Mouse (Mus musculus) myocyte (in vitro differentiated cells): ENCODE results near the gene Scn10a. TPM values are rescaled to one million over a fixed set of nuclear protein-coding genes. Genes with fewer than 3 reads are reported as not detected.

ENCODE experiments used
- H3K27me3 ChIP-seq: one replicate; pipeline ENCODE4 v1.6.1; 2011; ENCODE audit not compliant: control insufficient read depth, insufficient read depth, insufficient read length
- H3K36me3 ChIP-seq: one replicate; pipeline ENCODE4 v1.6.1; 2011; ENCODE audit not compliant: control insufficient read depth, insufficient read depth
- H3K4me2 ChIP-seq: one replicate; pipeline ENCODE4 v1.6.1; 2011; ENCODE audit warnings: low read depth, control low read depth
- H3K4me3 ChIP-seq: one replicate; pipeline ENCODE4 v1.5.1; 2011; ENCODE audit warnings: mild to moderate bottlenecking, control low read depth, moderate library complexity
- H3K79me2 ChIP-seq: one replicate; pipeline ENCODE4 v1.6.1; 2011; ENCODE audit not compliant: control insufficient read depth, insufficient read depth
- H3ac ChIP-seq: one replicate; pipeline ENCODE4 v1.6.1; 2011; ENCODE audit not compliant: control insufficient read depth, insufficient read length
- CEBPB ChIP-seq: IDR thresholded peaks from 2 replicates; pipeline ENCODE4 v1.6.1; 2011; ENCODE audit warnings: mild to moderate bottlenecking, moderate library complexity; ENCODE audit not compliant: poor library complexity, insufficient read depth, severe bottlenecking
- E2F4 ChIP-seq: IDR thresholded peaks from one replicate; pipeline ENCODE4 v1.6.1; 2011; ENCODE audit warnings: mild to moderate bottlenecking, control low read depth, moderate library complexity; ENCODE audit not compliant: insufficient read depth
- MAX ChIP-seq: IDR thresholded peaks from one replicate; pipeline ENCODE4 v1.6.1; 2011; ENCODE audit warnings: low read depth, mild to moderate bottlenecking, control low read depth
- MYOD1 ChIP-seq, 3 experiments: IDR thresholded peaks; one replicate each; pipeline ENCODE4 v1.6.1; 2011; ENCODE audit warnings: control low read depth in 2 of 3, low read depth in 2 of 3, mild to moderate bottlenecking in 2 of 3, moderate library complexity in 1 of 3; ENCODE audit not compliant: insufficient read length in 2 of 3, control insufficient read depth in 1 of 3
- MYOG ChIP-seq, 3 experiments: IDR thresholded peaks; one replicate each; pipeline ENCODE4 v1.6.1; 2011; ENCODE audit warnings: control low read depth in 2 of 3, low read depth in 2 of 3, mild to moderate bottlenecking in 2 of 3; ENCODE audit not compliant: insufficient read length in 2 of 3, control insufficient read depth in 1 of 3, insufficient read depth in 1 of 3
- POLR2A ChIP-seq: IDR thresholded peaks from one replicate; pipeline ENCODE4 v1.6.1; 2011; ENCODE audit warnings: low read depth, mild to moderate bottlenecking, control low read depth, moderate library complexity; ENCODE audit not compliant: insufficient read length
- POLR2AphosphoS2 ChIP-seq: IDR thresholded peaks from one replicate; pipeline ENCODE4 v1.6.1; 2011; ENCODE audit warnings: low read depth, control low read depth; ENCODE audit not compliant: insufficient read length
- REST ChIP-seq: IDR thresholded peaks from one replicate; pipeline ENCODE4 v1.6.1; 2011; ENCODE audit warnings: mild to moderate bottlenecking, control low read depth, moderate library complexity; ENCODE audit not compliant: insufficient read depth, insufficient read length
- SRF ChIP-seq: IDR thresholded peaks from one replicate; pipeline ENCODE4 v1.6.1; 2011; ENCODE audit warnings: low read depth; ENCODE audit not compliant: control insufficient read depth, insufficient read length
- TCF12 ChIP-seq: IDR thresholded peaks from one replicate; pipeline ENCODE4 v1.6.1; 2011; ENCODE audit warnings: mild to moderate bottlenecking, control low read depth; ENCODE audit not compliant: poor library complexity, insufficient read depth, severe bottlenecking
- TCF3 ChIP-seq: IDR thresholded peaks from one replicate; pipeline ENCODE4 v1.6.1; 2011; ENCODE audit warnings: low read depth, control low read depth; ENCODE audit not compliant: insufficient read length
- USF1 ChIP-seq: IDR thresholded peaks from one replicate; pipeline ENCODE4 v1.6.1; 2011; ENCODE audit warnings: low read depth, mild to moderate bottlenecking, control low read depth, moderate library complexity
- polyA plus RNA-seq: library from polyadenylated mRNA; unstranded; fragments of >200 nt; fragmentation: generic; extraction: Trizol; gene quantifications from one replicate; pipeline ENCODE4 v1.2.1, GENCODE M21; 2012; ENCODE audit warnings: missing spikeins

Scn10a gene
- polyA plus RNA-seq, 1 experiment = 1.6 TPM

DNA sequence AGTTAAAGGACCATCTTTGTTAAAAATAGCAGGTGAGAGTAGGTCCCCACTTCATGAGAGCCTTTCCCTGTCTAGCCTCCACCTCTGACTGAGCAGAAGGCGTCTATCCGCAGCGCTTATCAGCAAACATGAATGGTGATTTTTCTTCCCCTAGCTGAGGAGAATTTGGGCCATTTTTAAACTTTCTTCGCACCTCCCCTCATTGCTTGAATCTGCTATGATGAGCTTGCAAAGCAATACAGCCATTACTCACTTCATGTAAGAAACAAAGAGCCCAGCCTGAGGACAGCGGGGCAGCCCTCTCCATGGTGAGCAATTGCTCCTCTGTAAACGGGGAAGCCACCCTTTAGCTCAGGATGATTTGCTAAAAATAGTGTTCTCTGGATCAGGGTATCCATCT lies 154.3 kb downstream of the Scn10a start:
- Histone ChIP-seq H3ac (no peak overlapping the region), H3K4me2 (no peak overlapping the region), H3K27me3 (no peaks in the 10 kb centered on the region), H3K4me3 (no peak overlapping the region), H3K79me2 (peaks cover under 1% of the 10 kb centered on the region), H3K36me3 (peaks cover 3% of the 10 kb centered on the region)
- TF ChIP-seq USF1 = no peak
- TF ChIP-seq CEBPB = no peak
- no peak for TF ChIP-seq POLR2A

- peak overlapping the region; percentile 61 for H3K4me2 ChIP-seq
These were observed 155.5 kb downstream of the Scn10a start for GRCm38 (mm10) chr9:119563617-119564016.

DNA sequence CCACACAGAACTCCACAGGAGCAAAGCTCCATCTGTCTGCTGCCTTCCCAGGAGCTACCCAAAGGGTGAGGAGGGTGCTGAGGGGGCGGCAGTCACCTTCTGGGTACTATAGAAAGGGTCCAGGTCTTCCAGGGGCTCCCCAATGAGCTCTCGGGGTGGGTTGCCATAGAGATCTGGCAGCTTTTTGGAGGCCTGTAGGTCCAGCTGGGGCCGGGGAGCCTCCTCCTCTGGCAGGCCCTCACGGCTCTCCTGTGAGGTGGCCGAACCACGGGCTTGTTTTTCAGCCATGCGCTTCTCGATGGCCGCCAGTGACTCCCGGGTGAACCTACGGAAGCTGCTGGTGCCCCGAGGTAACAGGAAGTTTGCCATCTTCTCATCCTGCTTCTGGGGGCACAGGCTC lies 156.9 kb downstream of the Scn10a start:
- H3K36me3 ChIP-seq = peaks cover 3% of the 10 kb centered on the region
- H3K4me3 ChIP-seq = no peak overlapping the region
- H3K4me2 ChIP-seq = peak overlapping the region; percentile 61
- H3K27me3 ChIP-seq = no peaks in the 10 kb centered on the region
- TF ChIP-seq POLR2AphosphoS2 (no peak), MYOG (IDR thresholded peaks at IDR 0.05; ENCODE audit: control insufficient read depth in 1 of 3, insufficient read depth in 1 of 3, insufficient read length in 2 of 3, low read depth in 2 of 3) (no peak), POLR2A (no peak), CEBPB (no peak), REST (no peak), TCF3 (no peak)
- H3K79me2 ChIP-seq = no peaks in the 10 kb centered on the region
- no peak overlapping the region for H3ac ChIP-seq

More at GRCm38 (mm10) chr9:119563617-119564016, 155.5 kb downstream of the Scn10a start:
- Histone ChIP-seq H3ac (no peak overlapping the region), H3K27me3 (no peaks in the 10 kb centered on the region), H3K4me3 (no peak overlapping the region), H3K36me3 (peaks cover 3% of the 10 kb centered on the region), H3K79me2 (no peaks in the 10 kb centered on the region)
- TF ChIP-seq E2F4 = no peak
- no peak for TF ChIP-seq USF1
- no peak for TF ChIP-seq CEBPB
- TF ChIP-seq MAX = no peak
- TF ChIP-seq SRF = peak; percentile 50
- no peak for TF ChIP-seq REST
- peak; percentile 49 to 93 (median 89) for TF ChIP-seq MYOD1 (IDR thresholded peaks at IDR 0.05; ENCODE audit: control insufficient read depth in 1 of 3, insufficient read length in 2 of 3, low read depth in 2 of 3)
- peak; percentile 80 for TF ChIP-seq TCF3
- TF ChIP-seq MYOG (IDR thresholded peaks at IDR 0.05; ENCODE audit: control insufficient read depth in 1 of 3, insufficient read depth in 1 of 3, insufficient read length in 2 of 3, low read depth in 2 of 3) = peak in 2 of 3 experiments; percentile 64 to 90
- no peak for TF ChIP-seq POLR2A
- TF ChIP-seq TCF12 = peak; percentile 41

GRCm38 (mm10) chr9:119561746-119562145 lies 157.4 kb downstream of the Scn10a start:
- Histone ChIP-seq H3K27me3 (no peaks in the 10 kb centered on the region), H3K36me3 (peaks cover 3% of the 10 kb centered on the region), H3ac (no peak overlapping the region), H3K4me3 (no peak overlapping the region), H3K79me2 (no peaks in the 10 kb centered on the region), H3K4me2 (peak overlapping the region; percentile 61)
- no peak for TF ChIP-seq MAX
- peak in 2 of 3 experiments; percentile 29 to 90 for TF ChIP-seq MYOG (IDR thresholded peaks at IDR 0.05; ENCODE audit: control insufficient read depth in 1 of 3, insufficient read depth in 1 of 3, insufficient read length in 2 of 3, low read depth in 2 of 3)
- TF ChIP-seq USF1 = peak; percentile 55
- TF ChIP-seq MYOD1 (IDR thresholded peaks at IDR 0.05; ENCODE audit: control insufficient read depth in 1 of 3, insufficient read length in 2 of 3, low read depth in 2 of 3) = peak in 2 of 3 experiments; percentile 63 to 78
- TF ChIP-seq TCF12 = peak; percentile 55

DNA sequence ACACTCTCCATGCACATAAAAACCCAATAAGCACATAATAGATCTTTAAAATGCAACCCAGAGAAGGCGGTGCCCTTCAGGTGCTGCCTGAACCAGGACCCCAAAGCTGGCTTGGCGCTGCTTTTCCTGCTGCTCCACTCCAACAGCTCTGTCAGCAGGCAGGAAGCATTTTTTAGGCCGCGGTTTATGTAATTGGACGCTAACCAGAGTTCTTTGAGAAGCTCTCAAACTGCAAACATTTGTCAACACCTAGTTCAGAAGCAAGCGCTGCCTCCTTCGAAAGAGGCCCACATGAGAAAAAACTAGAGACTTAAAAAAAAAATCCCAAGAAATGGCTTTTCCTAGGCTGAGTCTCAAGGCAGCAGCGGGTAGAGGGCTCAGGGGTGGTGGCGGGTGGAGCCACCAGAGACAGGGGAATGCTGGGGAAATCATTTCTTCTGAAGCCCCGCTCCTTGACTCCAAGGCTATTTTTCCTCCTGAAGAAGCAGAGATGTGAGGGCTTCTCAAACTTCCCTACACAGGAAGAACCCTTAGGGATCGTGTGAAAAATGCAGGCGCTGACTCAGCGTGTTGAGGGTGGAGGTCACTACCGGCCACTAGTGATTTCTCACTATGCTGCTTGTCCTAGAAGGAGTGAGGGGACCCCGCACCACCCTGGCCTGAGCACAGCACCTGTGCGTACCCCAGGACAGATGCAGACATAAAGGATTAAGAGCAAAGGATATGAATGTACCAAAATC lies 159.4 kb downstream of the Scn10a start:
- no peak for TF ChIP-seq TCF12
- no peak for TF ChIP-seq SRF
- TF ChIP-seq REST = no peak
- no peak for TF ChIP-seq MYOD1 (IDR thresholded peaks at IDR 0.05; ENCODE audit: control insufficient read depth in 1 of 3, insufficient read length in 2 of 3, low read depth in 2 of 3)
- no peak for TF ChIP-seq CEBPB
- no peak for TF ChIP-seq TCF3
- no peak for TF ChIP-seq MAX
- no peak for TF ChIP-seq USF1
- no peak for TF ChIP-seq MYOG (IDR thresholded peaks at IDR 0.05; ENCODE audit: control insufficient read depth in 1 of 3, insufficient read depth in 1 of 3, insufficient read length in 2 of 3, low read depth in 2 of 3)
- no peak for TF ChIP-seq POLR2A
- no peak for TF ChIP-seq POLR2AphosphoS2
- TF ChIP-seq E2F4 = no peak
- Histone ChIP-seq H3K4me2 (no peak overlapping the region), H3K27me3 (no peaks in the 10 kb centered on the region), H3K36me3 (no peaks in the 10 kb centered on the region), H3K4me3 (no peak overlapping the region), H3K79me2 (no peaks in the 10 kb centered on the region), H3ac (no peak overlapping the region)

Other genes with a start within 250 kb of the Scn10a start
- gene Scn5a, start 140.3 kb downstream of the Scn10a start, polyA plus RNA-seq = 30.6 TPM
- gene Scn11a, start 106.1 kb upstream of the Scn10a start, polyA plus RNA-seq = 0.01 TPM
- gene Wdr48, start 175.6 kb upstream of the Scn10a start, polyA plus RNA-seq = 12.1 TPM
- 10.5 TPM for gene Gorasp1, start 218.2 kb upstream of the Scn10a start, polyA plus RNA-seq
- gene Ttc21a, start 218.3 kb upstream of the Scn10a start, polyA plus RNA-seq = 0.05 TPM